Mouse (Mus musculus) hindbrain, embryonic 10.5 days (tissue): Measurements from ENCODE around the gene Zfp385b. TPM values are rescaled to one million over a fixed set of nuclear protein-coding genes. Genes with fewer than 3 reads are reported as not detected.

Experiments used
- DNase-seq: peaks from one replicate; pipeline ENCODE4 v3.0.0-alpha.2; 2017; ENCODE audit warnings: low spot score
- H3K27ac ChIP-seq: fragments of 300-500 bp; sonication (generic); 2 replicates; pipeline ENCODE4 v1.5.1; 2016; ENCODE audit warnings: mild to moderate bottlenecking, moderate library complexity
- H3K27me3 ChIP-seq: fragments of 300-500 bp; sonication (generic); 2 replicates; pipeline ENCODE4 v1.6.1; 2016; ENCODE audit warnings: mild to moderate bottlenecking; ENCODE audit not compliant: poor library complexity, insufficient read depth, severe bottlenecking
- H3K36me3 ChIP-seq: fragments of 300-500 bp; sonication (generic); 2 replicates; pipeline ENCODE4 v1.6.1; 2016; ENCODE audit warnings: mild to moderate bottlenecking, moderate library complexity
- H3K4me1 ChIP-seq: fragments of 300-500 bp; sonication (generic); replicated peaks from 2 replicates; pipeline ENCODE4 v1.6.1; 2016; ENCODE audit warnings: mild to moderate bottlenecking
- H3K4me3 ChIP-seq: fragments of 300-500 bp; sonication (generic); 2 replicates; pipeline ENCODE4 v1.5.1; 2016; ENCODE audit warnings: mild to moderate bottlenecking, moderate library complexity
- H3K9me3 ChIP-seq: fragments of 300-500 bp; sonication (generic); 2 replicates; pipeline ENCODE4 v1.6.1; 2016; ENCODE audit warnings: mild to moderate bottlenecking, moderate library complexity
- WGBS: fragments of 180-500 bp; shearing (Covaris S2); methylation state at CpG from one replicate; pipeline ENCODE4 v1.1.7; 2016; 5-methylcytosine and 5-hydroxymethylcytosine counted together
- polyA plus RNA-seq: library from polyadenylated mRNA; unstranded; fragments of >200 nt; fragmentation: Nextera tagmentation; extraction: Ambion mirVana; gene quantifications from 2 replicates; pipeline ENCODE4 v1.2.1, GENCODE M21; 2016

Zfp385b gene
- polyA plus RNA-seq, 1 experiment from 2014 or later, result 1.1 TPM

DNA sequence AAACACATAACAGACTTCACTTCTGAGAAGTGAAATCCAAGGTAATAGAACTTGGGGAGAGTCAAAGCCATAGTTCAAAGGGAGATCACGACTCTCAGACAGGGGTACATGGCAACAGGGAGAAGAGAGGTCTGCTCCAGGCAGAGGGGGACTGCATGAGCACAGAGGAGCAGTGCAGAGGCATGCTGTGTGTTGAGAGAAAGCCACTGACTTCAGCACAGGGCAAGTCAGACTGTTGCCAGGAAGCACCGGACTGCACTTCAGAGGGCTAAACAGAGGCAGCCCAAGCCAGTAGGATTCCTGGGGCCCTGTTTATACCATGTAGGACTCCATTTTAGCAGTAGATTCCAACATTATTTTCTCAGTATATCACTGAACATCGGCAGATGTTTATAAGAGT, 6.4 kb downstream of the Zfp385b start:
- Histone ChIP-seq H3K4me1 (peaks cover 19% of the 10 kb centered on the region), H3K27me3 (peaks cover 46% of the 10 kb centered on the region), H3K9me3 (no peaks in the 10 kb centered on the region), H3K27ac (no peak overlapping the region), H3K36me3 (no peaks in the 10 kb centered on the region), H3K4me3 (no peak overlapping the region)
- DNase-seq, result no peak
- WGBS, result 80% methylated on average over 3 of the region's 3 CpGs

GRCm38 (mm10) chr2:77810748-77811147, 8.7 kb downstream of the Zfp385b start:
- Histone ChIP-seq H3K27me3 (peaks cover 23% of the 10 kb centered on the region), H3K9me3 (no peaks in the 10 kb centered on the region), H3K27ac (no peak overlapping the region), H3K4me3 (no peak overlapping the region), H3K4me1 (peaks cover 1% of the 10 kb centered on the region), H3K36me3 (no peaks in the 10 kb centered on the region)
- no peak for DNase-seq
- WGBS, result 97% methylated on average over 5 of the region's 5 CpGs

GRCm38 (mm10) chr2:77804781-77805180, 14.7 kb downstream of the Zfp385b start:
- Histone ChIP-seq H3K27ac (no peak overlapping the region), H3K27me3 (no peaks in the 10 kb centered on the region), H3K9me3 (no peaks in the 10 kb centered on the region), H3K36me3 (no peaks in the 10 kb centered on the region), H3K4me1 (no peaks in the 10 kb centered on the region), H3K4me3 (no peak overlapping the region)
- DNase-seq, result no peak
- WGBS, result 91% methylated on average over 7 of the region's 7 CpGs

DNA sequence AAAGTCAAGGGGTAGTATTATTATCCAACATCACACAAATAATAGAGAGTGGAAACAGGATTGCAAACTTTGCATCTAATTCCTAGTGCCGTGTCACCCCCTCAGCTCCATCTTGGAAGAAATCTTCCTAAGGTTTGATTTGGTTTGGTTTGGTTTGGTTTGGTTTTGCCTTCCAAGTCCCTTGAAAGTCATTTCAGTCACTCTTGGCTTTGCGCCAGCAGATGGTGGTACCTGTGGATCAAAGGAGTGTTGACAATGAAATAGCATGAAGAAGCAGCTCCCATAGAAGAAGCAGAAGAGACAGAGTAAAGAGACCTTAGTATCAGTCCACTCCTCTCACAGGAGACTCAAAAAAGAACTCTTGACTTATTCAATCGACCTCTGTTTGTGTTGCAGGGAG, 17.1 kb downstream of the Zfp385b start:
- no peaks in the 10 kb centered on the region for H3K27me3 ChIP-seq
- H3K36me3 ChIP-seq, result no peaks in the 10 kb centered on the region
- no peak overlapping the region for H3K4me3 ChIP-seq
- H3K9me3 ChIP-seq, result no peaks in the 10 kb centered on the region
- H3K4me1 ChIP-seq, result no peaks in the 10 kb centered on the region
- DNase-seq, result no peak
- no peak overlapping the region for H3K27ac ChIP-seq
- WGBS, result 91% methylated on average over 3 of the region's 3 CpGs

DNA sequence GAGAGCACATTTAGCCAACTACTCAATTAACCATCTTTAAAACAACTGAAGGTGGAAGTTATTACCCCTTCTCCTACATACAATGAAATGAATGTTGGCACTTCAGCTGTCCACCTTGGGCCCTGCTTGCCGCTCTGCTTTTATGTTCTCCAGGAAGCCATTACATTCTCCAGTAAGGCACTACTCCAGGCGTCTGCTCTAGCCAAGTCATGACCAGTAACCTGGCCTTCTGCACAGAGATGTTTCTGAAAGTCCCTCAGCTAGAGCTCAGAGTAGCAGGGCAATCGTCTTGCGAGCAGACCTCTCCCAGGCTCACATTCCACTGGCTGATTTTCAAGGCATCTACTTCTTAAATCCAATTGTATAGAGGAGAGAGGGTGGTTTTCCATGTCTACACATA, 18.0 kb downstream of the Zfp385b start:
- Histone ChIP-seq H3K9me3 (no peaks in the 10 kb centered on the region), H3K4me3 (no peak overlapping the region), H3K27ac (no peak overlapping the region), H3K36me3 (no peaks in the 10 kb centered on the region), H3K4me1 (no peaks in the 10 kb centered on the region), H3K27me3 (no peaks in the 10 kb centered on the region)
- WGBS, result 88% methylated on average over 4 of the region's 4 CpGs
- DNase-seq, result no peak

- WGBS, result 90% methylated on average over 5 of the region's 5 CpGs
- Histone ChIP-seq H3K4me1 (no peaks in the 10 kb centered on the region), H3K27me3 (no peaks in the 10 kb centered on the region), H3K36me3 (no peaks in the 10 kb centered on the region), H3K27ac (no peak overlapping the region), H3K9me3 (no peaks in the 10 kb centered on the region), H3K4me3 (no peak overlapping the region)
- DNase-seq, result no peak
Measured at GRCm38 (mm10) chr2:77801009-77801408, 18.4 kb downstream of the Zfp385b start.

- WGBS, result 75% methylated on average over 5 of the region's 5 CpGs
- H3K27me3 ChIP-seq, result no peaks in the 10 kb centered on the region
- H3K9me3 ChIP-seq, result no peaks in the 10 kb centered on the region
- DNase-seq, result no peak
- no peaks in the 10 kb centered on the region for H3K4me1 ChIP-seq
- no peak overlapping the region for H3K27ac ChIP-seq
- H3K4me3 ChIP-seq, result no peak overlapping the region
- H3K36me3 ChIP-seq, result no peaks in the 10 kb centered on the region
Measured at GRCm38 (mm10) chr2:77797233-77797632, 22.2 kb downstream of the Zfp385b start.

- Histone ChIP-seq H3K27ac (no peak overlapping the region), H3K4me3 (no peak overlapping the region), H3K27me3 (no peaks in the 10 kb centered on the region), H3K36me3 (no peaks in the 10 kb centered on the region), H3K9me3 (no peaks in the 10 kb centered on the region), H3K4me1 (no peaks in the 10 kb centered on the region)
- 73% methylated on average over 8 of the region's 8 CpGs for WGBS
- peak; percentile 21 for DNase-seq
Measured at GRCm38 (mm10) chr2:77795859-77796552, 23.4 kb downstream of the Zfp385b start.

DNA sequence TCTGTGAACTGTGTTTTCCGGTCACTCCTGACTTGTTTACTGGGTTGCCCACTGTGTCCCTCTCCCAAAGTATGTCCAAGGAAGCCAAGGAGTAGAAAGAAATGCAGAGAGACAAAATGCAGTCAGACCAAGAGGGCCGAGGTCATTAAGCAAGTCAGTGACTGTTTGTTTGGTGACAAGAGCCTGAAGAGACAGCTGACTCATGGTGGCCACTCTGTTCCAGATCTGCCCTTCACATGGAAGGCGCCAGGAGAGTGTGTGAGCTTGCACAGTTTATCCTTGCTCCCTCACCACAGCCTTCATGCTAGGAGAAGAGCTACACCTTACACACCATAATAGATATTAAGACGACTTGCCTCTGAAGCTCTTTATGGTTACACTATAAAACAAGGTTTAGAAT, 28.6 kb downstream of the Zfp385b start:
- H3K36me3 ChIP-seq, result no peaks in the 10 kb centered on the region
- DNase-seq, result no peak
- WGBS, result 76% methylated on average over 4 of the region's 4 CpGs
- no peaks in the 10 kb centered on the region for H3K27me3 ChIP-seq
- no peak overlapping the region for H3K27ac ChIP-seq
- no peaks in the 10 kb centered on the region for H3K4me1 ChIP-seq
- H3K9me3 ChIP-seq, result no peaks in the 10 kb centered on the region
- H3K4me3 ChIP-seq, result no peak overlapping the region

GRCm38 (mm10) chr2:77790295-77790694, 29.1 kb downstream of the Zfp385b start:
- Histone ChIP-seq H3K36me3 (no peaks in the 10 kb centered on the region), H3K27me3 (no peaks in the 10 kb centered on the region), H3K4me3 (no peak overlapping the region), H3K27ac (no peak overlapping the region), H3K9me3 (no peaks in the 10 kb centered on the region), H3K4me1 (no peaks in the 10 kb centered on the region)
- WGBS, result 85% methylated on average over 9 of the region's 9 CpGs
- no peak for DNase-seq

DNA sequence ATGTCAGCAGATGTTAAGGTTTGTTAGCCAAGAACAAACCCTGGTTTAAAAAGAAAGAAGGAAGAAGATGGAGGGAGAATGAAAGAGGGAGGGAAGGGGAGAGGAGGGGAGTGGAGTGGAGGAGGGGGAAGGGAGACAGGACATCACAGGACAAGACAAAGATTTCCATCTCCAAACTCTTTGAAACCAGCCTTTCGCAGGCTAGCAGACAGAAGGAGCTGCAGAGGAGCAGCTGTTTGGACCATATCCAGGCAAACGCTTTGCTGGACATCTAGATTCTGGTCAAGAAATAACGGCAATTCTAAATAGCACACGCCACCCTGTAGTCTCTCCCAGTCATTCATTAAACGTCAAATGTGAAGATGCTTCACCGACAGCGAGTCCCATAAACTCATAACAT, 38.0 kb downstream of the Zfp385b start:
- Histone ChIP-seq H3K4me3 (no peak overlapping the region), H3K27ac (no peak overlapping the region), H3K36me3 (no peaks in the 10 kb centered on the region), H3K9me3 (no peaks in the 10 kb centered on the region), H3K4me1 (peaks cover 17% of the 10 kb centered on the region), H3K27me3 (no peaks in the 10 kb centered on the region)
- no peak for DNase-seq
- 89% methylated on average over 7 of the region's 7 CpGs for WGBS

- Histone ChIP-seq H3K4me1 (peaks cover 17% of the 10 kb centered on the region), H3K27ac (no peak overlapping the region), H3K27me3 (no peaks in the 10 kb centered on the region), H3K4me3 (no peak overlapping the region), H3K36me3 (no peaks in the 10 kb centered on the region), H3K9me3 (no peaks in the 10 kb centered on the region)
- 47% methylated on average over 6 of the region's 6 CpGs for WGBS
- no peak for DNase-seq
Measured at GRCm38 (mm10) chr2:77777781-77778180, 41.7 kb downstream of the Zfp385b start.

- H3K4me1 ChIP-seq, result peaks cover 17% of the 10 kb centered on the region
- no peak overlapping the region for H3K27ac ChIP-seq
- H3K27me3 ChIP-seq, result no peaks in the 10 kb centered on the region
- H3K9me3 ChIP-seq, result no peaks in the 10 kb centered on the region
- DNase-seq, result no peak
- H3K36me3 ChIP-seq, result no peaks in the 10 kb centered on the region
- H3K4me3 ChIP-seq, result no peak overlapping the region
- WGBS, result 70% methylated on average over 10 of the region's 10 CpGs
Measured at GRCm38 (mm10) chr2:77777047-77777686, 42.3 kb downstream of the Zfp385b start.
